Mouse (Mus musculus): ENCODE data around the gene Akap6.
"Not testable (repeated sequence)": the region's sequence is repeated elsewhere in the genome, so short reads cannot be mapped to it uniquely, and the experiment has no call there.

The Akap6 gene

DNA sequence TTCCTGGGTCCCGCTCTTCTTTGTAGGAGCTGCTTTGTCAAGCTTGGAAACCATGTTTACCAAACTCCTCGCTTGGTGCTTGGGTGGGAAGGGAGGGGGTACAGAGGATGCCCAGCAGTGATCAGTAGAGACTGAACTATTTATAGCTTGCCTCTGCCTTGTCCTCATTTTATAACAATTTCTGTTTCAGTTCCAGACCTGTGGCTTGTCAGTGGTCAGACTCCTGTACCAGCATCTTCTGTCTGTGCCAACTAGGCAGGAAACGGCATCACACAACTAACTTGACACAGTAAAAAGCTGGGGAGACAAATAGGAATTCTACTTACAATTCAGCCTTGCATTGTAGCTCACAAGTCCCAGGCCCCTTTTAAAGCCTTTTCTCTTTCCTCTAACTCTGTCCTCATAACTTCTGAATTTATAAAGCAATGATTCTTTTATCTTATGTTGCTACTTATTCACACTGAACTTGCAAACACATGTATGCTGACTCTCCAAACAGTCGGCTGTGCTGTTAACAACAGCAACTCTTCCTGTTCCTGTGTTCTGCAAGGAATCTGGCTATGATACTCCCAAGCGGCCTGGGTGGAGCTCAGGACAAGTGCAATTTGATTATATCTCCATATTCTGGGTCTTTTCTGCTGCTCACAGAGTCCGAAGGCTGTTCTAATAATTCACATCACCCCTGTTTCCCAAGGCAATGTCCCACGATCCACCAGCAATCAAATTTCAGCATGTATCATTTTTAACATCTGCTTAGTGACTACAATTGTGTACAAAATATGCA, 12.9 kb downstream of the Akap6 start:
- no peak for DNase-seq (ENCODE audit: low spot score)

DNA sequence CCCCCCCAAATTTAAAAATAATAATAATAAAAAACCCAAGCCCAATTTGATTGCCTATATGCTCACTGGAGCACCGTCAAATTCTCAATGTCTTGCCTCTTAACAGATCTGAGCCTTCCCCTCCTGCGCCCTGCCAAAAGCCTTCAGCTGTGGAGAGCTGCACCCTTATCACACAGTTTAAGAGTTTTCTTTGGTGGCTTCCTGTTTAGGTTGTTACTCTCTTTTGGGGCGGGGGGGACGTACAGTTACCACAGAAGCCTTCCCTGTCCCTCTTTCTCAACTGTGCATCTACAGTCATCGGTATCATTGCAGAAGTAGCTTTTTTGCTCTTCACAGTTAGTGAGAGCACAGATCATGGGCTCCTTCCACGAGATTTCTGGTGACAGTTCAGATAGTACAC, 19.2 kb downstream of the Akap6 start:
- DNase-seq (ENCODE audit: low spot score): no peak

DNA sequence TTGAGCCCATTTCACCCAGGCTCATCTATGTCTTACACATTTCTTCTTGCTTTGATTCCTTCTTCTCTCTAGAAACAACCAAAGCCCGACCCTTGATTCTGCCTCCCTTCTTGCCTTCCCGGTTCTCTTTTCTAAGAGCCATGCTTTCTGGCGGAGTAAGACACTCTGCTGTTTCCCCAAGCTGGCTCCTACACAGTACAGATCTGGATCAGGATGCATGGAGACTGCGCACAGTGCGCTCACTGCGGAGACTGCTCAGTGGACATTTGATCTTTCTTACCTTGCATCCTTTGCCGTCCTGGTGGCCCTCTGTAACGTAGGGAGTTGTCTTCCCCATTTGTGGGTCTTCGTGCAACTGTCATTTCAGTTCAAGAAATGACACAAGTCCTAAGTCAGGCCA, 20.0 kb downstream of the Akap6 start:
- DNase-seq (ENCODE audit: low spot score): no peak

DNA sequence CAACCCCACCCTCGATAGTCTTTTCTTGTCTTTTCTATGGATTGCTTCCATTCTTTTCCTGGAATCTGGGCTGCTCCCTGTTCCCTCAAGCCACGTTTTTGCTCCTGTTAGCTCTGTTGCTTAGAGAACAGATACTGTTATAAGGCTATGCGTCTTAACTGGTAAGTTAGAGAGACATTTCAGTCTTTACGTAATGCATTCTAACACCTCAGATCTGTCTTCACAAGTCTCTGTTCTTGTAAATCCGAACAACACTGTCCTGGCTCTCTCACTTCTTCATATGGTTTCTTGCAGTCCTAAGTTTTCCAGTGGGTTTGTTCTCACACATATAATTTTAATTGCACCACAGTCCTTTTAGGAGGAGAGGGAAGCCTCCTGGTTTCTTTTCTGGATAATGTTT, 20.5 kb downstream of the Akap6 start:
- no peak for DNase-seq (ENCODE audit: low spot score)

DNA sequence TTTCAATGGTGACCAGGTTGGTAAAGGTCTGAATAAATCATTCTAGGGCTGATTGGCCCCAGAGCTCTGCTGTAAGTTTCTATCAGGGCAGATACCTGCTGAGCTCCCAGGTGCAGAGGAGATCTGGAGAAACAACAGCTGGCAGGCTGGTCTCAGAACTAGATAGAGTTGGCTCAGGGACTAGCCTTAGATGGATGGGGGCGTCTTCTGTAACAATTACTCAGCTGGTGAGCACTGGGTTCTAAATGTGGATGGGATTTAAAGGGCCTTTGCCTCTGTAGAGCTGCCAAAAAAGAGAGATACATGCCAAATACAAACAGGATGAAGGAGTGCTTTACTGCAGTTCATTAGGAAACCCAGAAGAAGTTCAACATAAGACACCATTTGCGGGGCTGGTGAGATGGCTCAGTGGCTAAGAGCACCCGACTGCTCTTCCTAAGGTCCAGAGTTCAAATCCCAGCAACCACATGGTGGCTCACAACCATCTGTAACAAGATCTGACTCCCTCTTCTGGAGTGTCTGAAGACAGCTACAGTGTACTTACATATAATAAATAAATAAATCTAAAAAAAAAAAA, 24.9 kb downstream of the Akap6 start:
- DNase-seq (ENCODE audit: low spot score): not testable (repeated sequence)

DNA sequence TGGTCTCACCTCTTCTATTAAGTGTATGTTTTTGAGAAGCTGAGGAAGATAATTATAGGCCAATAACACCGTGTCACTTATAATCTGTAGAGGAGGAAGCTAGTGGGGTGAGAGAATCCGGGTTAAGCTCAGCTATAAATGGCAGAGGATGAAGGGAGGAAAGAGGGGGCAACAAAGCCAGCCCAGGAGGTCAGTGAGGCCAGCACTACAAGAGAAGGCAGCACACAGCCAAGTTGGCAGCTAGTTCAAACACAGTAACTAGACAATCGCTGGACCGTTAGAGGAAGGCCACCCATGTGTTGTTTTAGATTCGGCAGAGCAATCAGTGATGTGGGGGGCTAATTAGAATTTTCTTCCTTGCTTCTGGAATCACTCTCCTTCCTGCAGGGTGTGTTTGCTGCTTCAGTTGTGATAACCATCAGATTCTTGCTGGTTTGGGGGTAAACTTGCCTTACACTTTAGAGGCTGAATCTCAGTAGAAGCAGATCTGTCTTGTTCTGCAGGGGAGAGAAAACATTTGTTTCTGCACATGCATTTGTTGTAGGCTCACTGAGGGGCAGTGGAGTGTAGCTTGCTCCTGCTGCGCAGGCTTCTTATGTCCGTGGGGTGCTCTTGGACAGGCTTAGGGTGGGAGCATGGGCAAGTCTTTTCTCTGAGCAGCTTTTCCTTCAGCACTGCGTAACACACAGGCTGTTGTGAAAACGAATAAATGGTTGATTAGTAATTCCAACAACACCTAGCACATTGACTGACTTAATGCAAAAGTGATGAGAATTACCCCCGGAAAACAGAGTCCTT, 27.4 kb downstream of the Akap6 start:
- DNase-seq (ENCODE audit: low spot score): no peak

DNA sequence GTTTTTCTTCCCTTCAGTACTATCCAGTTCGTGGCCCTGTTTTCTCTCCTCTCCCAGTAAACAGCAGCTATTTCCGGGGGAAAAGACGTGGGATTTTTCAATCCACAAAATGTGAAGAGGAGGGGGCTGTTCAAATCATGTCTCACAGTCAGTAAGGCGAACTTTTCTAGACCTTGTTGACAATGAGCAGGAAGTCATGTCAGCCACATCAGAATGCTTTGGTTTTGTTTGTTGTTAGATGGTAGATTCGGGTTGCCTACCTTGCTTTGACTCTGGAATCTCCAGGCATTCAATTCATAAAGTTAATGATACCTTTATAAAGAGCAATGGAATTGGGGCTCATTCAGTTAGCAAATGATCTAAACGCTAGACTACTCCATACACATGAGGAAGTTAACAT, 30.2 kb downstream of the Akap6 start:
- no peak for DNase-seq (ENCODE audit: low spot score)

DNA sequence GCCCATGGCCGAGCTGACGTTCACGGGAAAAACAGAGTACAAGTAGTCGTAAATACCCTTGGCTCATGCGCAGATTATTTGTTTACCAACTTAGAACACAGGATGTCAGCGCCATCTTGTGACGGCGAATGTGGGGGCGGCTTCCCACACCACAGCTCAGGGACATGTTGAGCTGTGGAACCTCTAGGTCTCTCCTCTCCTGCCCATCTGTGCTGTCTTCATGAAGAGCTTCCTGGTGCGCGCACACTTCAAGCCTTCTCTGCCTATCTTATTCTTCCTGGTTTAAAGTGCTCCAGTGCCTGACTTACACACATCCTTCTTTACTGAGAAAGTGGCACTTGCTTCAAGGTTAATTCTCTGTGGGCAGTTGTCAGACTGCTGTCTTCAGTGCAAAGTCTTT, 36.0 kb downstream of the Akap6 start:
- not testable (repeated sequence) for DNase-seq (ENCODE audit: low spot score)

DNA sequence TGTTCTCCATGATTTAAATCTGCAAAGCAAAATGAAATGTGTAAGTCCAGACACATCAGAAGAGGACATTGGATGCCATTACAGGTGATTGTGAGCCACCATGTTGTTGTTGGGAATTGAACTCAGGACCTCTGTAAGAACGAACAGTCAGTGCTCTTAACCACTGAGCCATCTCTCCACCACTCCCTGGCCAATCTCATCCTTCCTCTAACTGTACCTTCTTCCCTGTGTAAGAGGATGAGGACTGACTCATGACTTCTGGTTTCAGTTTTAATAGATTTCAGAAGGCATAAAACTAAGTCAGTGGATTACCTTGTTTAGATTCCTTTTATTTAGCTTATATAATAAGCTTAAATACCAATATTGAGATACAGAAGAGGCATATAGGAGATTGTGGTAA, 38.0 kb downstream of the Akap6 start:
- no peak for DNase-seq (ENCODE audit: low spot score)

DNA sequence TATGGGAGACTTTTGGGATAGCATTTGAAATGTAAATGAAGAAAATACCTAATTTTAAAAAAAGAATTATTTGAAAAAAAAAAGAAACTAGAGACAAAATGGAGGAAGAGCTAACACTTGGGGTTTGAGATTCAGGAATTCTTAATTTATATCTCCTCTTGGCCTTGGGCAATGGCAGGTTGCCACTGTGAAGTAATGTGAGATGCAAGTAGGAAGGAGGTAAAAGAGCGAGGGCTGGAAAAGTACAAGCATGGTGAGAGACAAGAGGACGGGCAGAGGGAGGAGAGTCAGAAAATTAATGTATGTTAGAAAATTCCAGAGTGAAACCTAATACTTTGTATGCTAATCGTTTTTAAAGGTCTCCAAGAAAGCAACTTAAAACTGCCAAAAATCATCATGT, 40.1 kb downstream of the Akap6 start:
- DNase-seq (ENCODE audit: low spot score): no peak

DNA sequence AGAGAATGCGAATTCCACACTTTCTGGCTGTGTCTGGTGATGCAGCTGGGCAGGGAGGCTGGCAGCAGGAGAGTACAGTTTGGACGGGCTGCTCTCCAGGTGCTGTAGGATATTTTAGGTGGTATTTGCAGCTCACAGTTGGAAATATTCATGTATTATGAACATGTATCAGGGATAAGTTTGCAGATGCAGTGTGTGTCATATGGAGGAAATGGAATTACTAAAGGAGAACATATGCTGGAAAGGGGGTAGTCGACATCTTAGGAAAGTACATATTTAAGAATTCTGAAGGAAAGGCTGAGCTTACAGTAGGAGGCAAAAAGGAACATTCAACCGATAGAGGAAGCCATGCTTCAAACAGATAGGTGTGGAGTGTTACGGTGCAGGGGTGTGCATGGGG, 42.6 kb downstream of the Akap6 start:
- DNase-seq (ENCODE audit: low spot score): peak; percentile 32

DNA sequence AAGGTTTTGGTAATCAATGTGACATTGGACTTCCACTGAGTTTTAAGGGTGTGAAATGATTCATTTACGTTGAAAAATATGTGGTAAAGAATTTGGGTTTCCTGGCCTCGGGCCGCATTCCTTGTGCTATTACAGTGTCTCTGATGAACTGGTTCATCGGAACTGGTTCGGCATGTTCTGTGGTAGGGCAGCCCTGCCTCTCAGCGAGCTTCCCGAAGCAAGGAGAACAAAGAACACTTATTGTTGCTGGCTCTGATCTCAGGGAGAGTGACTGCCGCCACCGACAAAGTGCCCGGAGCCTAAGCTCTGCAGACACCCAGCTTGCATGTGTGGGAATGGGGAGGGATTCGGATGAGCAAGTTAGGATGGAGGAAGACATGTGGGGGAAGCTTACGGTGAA, 50.8 kb downstream of the Akap6 start:
- DNase-seq (ENCODE audit: low spot score): no peak

DNA sequence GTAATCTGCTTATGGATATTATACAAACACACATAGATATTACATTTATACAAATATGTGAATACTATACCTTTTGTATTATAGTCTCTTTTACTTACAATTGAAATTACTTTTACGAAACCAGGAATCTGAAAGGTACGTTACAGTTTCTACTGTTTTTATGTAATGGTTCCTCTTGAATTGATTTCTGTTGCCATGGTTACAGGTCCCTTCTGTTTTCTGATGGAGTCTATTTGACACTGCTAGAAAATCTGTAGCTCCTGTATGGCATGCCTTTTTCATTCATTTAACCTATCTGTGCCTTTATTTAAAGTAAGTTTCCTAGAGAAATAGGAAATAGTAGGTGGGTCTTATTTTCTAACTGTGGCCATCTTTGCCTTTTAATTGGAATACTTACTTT, 56.5 kb downstream of the Akap6 start:
- DNase-seq (ENCODE audit: low spot score): no peak

DNA sequence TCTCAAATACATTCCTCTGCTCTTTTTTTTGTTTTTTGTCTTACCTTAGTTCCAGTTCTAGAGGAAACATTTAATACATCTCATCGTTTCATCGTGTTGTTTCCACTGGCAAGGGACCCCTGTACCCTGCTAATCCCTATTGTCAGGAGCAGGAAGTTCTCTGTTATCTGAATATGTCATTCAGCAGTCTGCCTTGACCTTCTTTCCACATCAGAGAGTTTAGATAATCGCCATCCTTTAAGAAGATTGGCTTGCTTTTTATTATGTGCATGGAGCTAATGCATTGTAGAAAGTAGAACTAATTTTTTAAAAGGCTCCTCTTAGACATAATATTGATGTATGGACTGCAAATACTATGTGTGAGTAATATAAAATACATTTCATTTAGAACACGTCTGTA, 58.7 kb downstream of the Akap6 start:
- DNase-seq (ENCODE audit: low spot score): no peak

DNA sequence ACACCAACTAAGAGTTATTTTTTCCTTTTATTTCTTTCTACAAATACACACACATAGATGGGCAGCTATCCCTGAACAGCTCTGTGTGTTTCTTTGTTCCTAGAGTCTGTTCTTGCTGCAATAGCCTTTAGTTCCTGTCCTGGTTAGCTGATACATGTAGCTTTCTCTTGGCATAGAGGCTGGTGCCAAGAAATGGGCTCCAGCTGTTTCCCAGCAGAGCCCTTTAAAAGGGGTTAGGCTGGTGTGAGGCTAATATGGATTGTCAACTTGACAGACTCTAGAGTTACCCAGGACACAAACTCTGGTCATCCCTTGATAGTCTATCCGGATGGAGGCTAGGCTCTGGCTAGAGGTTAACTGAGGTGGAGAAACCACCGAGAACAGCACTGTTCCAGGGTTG, 64.9 kb downstream of the Akap6 start:
- no peak for DNase-seq (ENCODE audit: low spot score)

DNA sequence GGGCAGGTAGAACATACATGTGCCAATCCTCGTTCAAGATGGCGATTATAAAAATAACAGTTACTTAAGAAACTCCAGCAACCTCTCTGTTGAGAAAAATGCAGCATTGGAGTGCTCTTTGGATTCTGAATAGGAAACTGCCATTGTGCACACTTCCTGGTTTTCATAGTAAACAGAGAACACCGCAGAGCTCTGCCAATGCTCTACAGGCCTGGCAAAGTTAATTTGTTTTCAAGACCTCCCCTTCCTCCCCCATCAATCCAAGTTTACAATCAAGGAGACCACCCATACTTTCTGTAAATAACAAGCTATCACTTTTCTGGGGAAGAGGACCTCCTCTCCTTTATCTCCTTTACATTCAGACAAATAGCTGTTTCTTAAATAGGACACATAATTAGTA, 65.6 kb downstream of the Akap6 start:
- DNase-seq (ENCODE audit: low spot score): no peak

DNA sequence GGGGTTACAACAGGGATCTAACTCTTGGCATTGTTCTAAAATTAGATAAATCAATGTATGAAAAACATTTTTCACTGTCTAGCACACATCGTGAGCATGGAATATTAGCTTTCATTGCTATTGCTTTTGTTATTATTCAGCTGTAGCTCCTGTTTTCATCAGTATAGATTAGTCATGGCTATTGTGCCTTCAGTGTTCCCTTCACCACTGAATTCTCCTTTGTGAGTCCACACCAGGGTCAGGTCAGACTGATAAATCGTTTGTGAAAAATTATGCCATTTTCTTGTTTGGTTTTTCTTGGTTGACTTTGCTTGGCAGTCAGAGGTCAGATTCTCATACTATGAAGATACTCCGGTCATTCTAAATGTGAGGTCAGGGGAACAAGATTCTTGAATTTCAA, 70.4 kb downstream of the Akap6 start:
- no peak for DNase-seq (ENCODE audit: low spot score)

DNA sequence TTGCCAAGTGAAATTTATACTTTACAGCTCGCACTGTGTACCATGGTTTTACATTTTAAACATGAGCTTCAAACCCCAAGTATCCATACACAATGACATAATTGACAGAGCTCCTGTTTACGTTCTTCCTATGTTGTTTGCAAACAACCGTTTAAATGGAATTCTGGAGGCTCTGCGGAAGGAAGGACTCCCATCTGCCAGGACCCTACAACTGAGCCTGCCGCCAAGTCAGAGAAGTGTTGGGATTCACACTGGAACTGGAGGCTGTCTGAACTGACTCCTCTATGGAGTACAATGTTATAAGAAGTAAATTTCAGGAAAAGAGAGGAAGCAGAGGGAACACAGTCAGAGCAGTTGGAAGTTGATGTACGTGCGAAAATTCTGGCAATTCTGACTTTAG, 72.7 kb downstream of the Akap6 start:
- DNase-seq (ENCODE audit: low spot score): no peak

DNA sequence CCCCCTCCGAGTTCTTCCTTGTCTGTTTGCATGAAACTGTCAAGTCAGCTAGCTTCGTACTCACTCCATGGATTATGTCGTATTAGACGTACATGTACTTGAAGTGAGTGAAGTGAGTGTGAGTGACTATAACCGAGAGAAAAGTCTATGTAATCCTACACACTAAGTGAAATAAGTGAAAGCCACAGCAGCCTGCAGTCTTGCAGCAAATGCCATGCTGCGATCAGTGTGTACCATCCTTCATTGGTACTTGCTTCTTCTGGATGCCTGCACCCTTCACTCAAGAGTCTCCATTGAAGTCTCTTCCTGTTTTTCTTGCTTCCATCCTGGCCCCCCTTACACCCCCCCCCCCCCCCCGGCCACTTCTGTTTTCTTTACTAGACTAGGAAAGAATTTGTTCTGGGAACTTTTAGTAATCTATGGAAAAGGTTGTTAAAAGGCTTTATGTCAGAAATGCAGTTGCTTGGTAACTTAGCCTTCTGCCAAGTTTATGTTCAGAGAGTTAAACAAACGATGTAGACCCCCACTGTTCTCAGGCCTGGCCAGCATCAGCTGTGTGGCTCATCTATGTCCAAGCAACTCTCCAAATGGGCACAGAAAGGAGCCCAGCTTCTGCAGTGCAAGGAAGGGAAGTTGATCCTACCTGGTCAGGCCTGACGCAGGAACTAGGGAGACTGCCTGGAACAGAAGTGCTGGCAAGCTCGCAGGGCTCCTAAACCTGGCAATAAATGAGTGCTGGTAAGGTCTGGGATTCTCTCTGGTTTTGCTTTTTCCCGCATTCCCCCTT, 73.5 kb downstream of the Akap6 start:
- DNase-seq (ENCODE audit: low spot score): no peak

DNA sequence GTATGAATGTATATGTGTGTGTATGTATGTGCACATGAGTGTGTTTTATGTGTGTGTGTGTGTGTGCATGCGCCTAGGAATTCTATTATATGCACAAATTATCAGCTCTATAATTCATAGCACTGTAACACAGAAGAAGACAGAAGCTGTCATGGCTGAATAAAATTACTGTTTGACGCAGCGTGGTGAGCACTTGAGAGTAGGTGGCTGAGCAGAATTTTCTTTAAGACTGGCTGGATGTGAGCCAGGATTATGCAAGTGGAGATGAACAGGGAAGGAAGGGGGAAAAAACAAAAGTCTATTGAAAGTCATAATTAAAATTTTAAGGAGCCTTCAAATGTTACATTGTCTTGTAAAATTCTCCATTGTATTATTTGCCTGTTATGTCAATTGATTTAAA, 74.7 kb downstream of the Akap6 start:
- DNase-seq (ENCODE audit: low spot score): no peak

DNA sequence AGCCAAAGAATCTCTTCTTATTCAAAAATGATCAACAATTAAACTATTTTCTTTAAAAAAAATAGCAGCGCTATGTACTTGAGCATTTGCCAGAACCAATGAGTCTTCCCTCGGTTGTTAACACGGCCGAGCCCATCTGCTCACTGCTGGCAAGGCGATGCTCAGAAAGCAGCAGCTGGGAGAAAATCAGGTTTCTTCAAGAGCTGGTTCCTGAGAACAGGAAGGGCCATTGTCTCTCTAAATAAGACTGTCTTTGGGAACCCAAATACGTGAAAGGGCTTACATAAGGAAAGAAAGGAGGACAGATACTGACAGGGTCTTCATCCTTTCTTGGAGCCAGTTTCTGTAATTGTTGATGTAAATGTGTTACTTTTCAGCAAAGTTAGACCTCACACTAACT, 75.2 kb downstream of the Akap6 start:
- DNase-seq (ENCODE audit: low spot score): no peak

DNA sequence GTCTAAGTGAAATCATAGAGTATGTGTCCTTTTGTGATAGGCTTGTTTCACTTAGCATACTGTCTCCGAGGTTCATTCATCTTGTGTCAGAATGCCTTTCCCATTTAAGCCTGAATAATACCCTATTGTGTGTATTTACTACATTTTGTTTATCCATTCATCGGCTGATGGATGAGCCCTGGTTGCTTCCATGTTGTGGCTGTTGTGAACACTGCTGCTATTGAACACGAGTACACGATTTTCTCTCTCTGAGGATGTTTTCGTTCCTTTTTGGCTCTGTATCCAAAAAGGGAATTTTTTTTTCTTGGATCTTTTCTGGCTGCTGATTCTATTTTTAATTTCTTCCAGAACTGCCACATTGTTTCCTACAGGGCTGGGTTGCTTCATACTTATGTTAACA, 81.0 kb downstream of the Akap6 start:
- DNase-seq (ENCODE audit: low spot score): no peak

DNA sequence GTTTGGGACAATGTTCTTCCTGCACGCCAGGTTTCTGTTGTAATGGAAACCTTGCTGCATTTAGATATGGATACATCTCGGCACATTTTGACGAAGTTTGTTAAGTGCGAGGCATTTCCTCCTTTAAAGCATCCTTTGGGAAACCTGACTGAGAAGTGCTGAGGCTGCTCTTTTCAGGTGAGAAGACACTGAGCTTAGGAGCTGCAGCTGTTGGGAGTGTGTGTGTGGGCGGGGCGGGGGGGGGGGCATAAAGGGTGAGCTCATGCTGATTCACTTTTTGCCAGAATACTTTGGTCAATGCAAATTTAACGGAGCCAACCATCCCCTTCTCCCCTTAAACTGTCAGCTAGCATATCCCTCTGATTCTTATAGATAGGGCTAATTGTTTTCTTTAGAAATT, 81.9 kb downstream of the Akap6 start:
- no peak for DNase-seq (ENCODE audit: low spot score)

Measured in layer of hippocampus, adult 11-12 months (tissue).